Mouse (Mus musculus): ENCODE results near the gene Olfr331. TPM values are rescaled to one million over a fixed set of nuclear protein-coding genes. Genes with fewer than 3 reads are reported as not detected.
"Not testable (repeated sequence)": the region's sequence is repeated elsewhere in the genome, so short reads cannot be mapped to it uniquely, and the experiment has no call there.

The Olfr331 gene
- polyA plus RNA-seq (2015; fragmentation: Nextera tagmentation; extraction: Ambion mirVana) = not detected in 2 replicates

DNA sequence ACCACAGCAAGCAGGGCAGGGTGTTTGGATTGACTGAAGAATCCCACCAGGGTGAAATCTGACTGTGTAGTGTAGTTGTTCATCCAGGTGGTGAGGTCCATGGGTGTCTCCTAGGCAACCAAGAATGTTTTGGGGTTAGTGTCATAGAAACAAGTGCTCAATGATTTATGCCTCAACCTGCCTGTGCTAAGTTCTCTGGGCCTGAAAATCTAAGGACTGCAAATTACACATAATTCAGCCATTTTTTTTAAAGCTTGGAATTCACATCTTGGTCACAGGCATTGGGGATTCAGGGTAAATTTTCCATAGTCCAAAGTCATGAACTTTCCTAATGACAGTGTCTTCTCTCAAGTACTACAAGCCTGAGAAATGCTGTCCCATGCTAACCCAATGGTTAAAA is at the start of gene Olfr331:
Gene Olfr331 (minus strand): TSS at position 101 of the 400 bp plus-strand sequence.
- not testable (repeated sequence) for H3K9ac ChIP-seq; H3K27ac ChIP-seq; H3K9me3 ChIP-seq; H3K4me1 ChIP-seq; H3K27me3 ChIP-seq; H3K36me3 ChIP-seq; ATAC-seq (ENCODE audit: insufficient number of reproducible peaks, insufficient read depth, low FRiP score, low TSS enrichment, low read depth); H3K4me3 ChIP-seq; H3K4me2 ChIP-seq

DNA sequence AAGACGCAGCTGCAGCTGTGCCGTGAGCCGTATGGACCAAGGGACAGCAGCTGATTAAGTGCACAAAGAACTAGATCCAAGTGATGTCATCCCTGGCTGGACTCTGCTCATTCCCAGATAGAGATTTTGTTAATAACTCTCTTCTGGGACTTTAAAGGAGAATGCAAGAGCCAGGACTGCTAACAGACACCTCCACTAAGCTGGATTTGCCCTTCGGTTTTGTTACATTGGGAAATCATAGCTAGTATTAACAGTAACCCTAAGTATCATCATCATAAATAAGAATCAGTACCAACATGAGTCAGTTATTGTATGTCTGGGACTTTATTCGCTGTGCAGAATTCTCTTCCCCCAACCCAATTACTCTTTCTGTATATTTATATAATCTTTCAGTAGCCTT is 44.0 kb upstream of the Olfr331 start, which contains the start of gene Olfr329-ps:
Gene Olfr329-ps (minus strand): TSS at position 101 of the 400 bp plus-strand sequence.
- WGBS = 83% methylated on average over 5 of the region's 5 CpGs
- Histone ChIP-seq H3K27ac (no peak within 1 kb of the TSS), H3K4me2 (no peak within 1 kb of the TSS), H3K4me3 (no peak within 1 kb of the TSS), H3K9ac (no peak within 1 kb of the TSS), H3K36me3 (no peaks in the 10 kb centered on the region), H3K27me3 (no peaks in the 10 kb centered on the region), H3K4me1 (no peaks in the 10 kb centered on the region), H3K9me3 (no peaks in the 10 kb centered on the region)
- no peak for ATAC-seq (ENCODE audit: insufficient number of reproducible peaks, insufficient read depth, low FRiP score, low TSS enrichment, low read depth)

- not testable (repeated sequence) for H3K9ac ChIP-seq; H3K4me1 ChIP-seq; H3K27me3 ChIP-seq; H3K4me2 ChIP-seq; H3K36me3 ChIP-seq; H3K9me3 ChIP-seq; H3K4me3 ChIP-seq; ATAC-seq (ENCODE audit: insufficient number of reproducible peaks, insufficient read depth, low FRiP score, low TSS enrichment, low read depth); H3K27ac ChIP-seq
Observed at GRCm38 (mm10) chr11:58534736-58535135, 32.4 kb upstream of the Olfr331 start, which contains the start of gene Olfr330. Olfr330 (minus strand) TSS chr11:58534836.

- not testable (repeated sequence) for H3K27me3 ChIP-seq; H3K9ac ChIP-seq; H3K27ac ChIP-seq; H3K36me3 ChIP-seq; H3K9me3 ChIP-seq; H3K4me2 ChIP-seq; H3K4me3 ChIP-seq; ATAC-seq (ENCODE audit: insufficient number of reproducible peaks, insufficient read depth, low FRiP score, low TSS enrichment, low read depth); H3K4me1 ChIP-seq
- WGBS = 92% methylated on average over 8 of the region's 9 CpGs
Observed at GRCm38 (mm10) chr11:58519756-58520155, 17.4 kb upstream of the Olfr331 start.

DNA sequence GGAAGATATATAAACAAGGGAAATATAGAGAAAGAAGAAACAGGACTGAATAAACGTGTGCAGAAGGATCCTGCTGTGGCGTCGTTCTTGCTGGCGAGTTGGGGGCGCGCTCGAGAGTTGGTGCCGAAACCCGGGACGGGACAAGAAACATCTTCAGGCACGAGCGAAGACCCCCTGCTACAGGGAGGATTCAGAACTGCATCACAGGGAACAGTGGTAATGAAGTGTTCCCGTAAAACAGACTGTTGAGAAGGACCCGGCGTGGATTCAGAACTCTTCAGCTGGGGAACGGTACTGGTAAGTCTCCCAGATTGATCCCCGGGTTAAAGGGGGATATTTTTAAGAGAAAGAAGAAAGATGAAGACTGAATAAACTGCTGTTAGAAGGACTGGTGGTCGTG is 16.5 kb upstream of the Olfr331 start:
- H3K9ac ChIP-seq; H3K4me2 ChIP-seq; H3K9me3 ChIP-seq; H3K27me3 ChIP-seq; ATAC-seq (ENCODE audit: insufficient number of reproducible peaks, insufficient read depth, low FRiP score, low TSS enrichment, low read depth); H3K36me3 ChIP-seq; H3K4me1 ChIP-seq; H3K27ac ChIP-seq; H3K4me3 ChIP-seq: not testable (repeated sequence)
- WGBS = 94% methylated on average over 18 of the region's 18 CpGs

DNA sequence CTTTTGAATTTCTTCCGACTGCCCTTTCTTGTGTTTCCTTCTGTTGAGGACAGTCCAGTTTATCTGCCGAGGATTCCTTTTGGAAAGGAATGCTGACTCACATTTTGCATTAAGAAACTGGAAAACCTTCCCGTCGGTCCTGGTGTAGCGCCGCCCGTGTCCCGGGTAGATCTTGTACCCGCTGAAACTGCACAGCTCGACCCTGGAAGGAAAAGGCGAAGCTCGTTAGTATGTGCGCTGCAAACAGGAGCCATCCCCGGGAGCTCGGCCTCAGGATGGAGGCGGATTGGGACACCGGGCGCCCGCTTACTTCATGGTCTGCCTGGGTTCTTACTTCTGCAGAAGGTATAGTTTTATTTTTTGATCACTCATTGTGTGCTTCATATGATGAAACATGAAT is 6.7 kb upstream of the Olfr331 start:
- not testable (repeated sequence) for H3K4me1 ChIP-seq; H3K4me2 ChIP-seq; H3K9me3 ChIP-seq; H3K36me3 ChIP-seq; H3K27me3 ChIP-seq; H3K27ac ChIP-seq; H3K4me3 ChIP-seq; ATAC-seq (ENCODE audit: insufficient number of reproducible peaks, insufficient read depth, low FRiP score, low TSS enrichment, low read depth); H3K9ac ChIP-seq
- WGBS = 87% methylated on average over 19 of the region's 19 CpGs

DNA sequence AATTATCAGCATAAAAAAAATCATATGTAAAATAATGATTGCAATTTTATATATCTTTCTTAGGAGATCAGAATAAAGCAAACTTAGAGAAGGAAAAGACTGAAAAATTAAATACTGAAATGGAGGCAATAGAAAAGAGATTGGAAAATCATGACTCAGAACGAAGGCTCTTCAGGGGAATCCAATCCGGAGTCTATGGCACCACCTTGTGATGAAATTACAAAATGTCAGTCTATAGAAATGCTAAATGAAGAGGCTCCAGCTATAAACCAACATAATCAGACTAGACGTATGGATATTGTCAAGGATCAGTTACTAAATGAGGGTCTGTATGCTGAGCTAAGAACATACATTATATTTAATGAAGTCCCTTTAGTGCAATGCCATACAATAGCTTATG is 3.1 kb downstream of the Olfr331 start:
- H3K4me1 ChIP-seq = no peaks in the 10 kb centered on the region
- 50% methylated on average over 3 of the region's 3 CpGs for WGBS
- H3K27ac ChIP-seq = no peak overlapping the region
- no peaks in the 10 kb centered on the region for H3K9me3 ChIP-seq
- no peaks in the 10 kb centered on the region for H3K36me3 ChIP-seq
- no peaks in the 10 kb centered on the region for H3K27me3 ChIP-seq
- H3K4me2 ChIP-seq = no peak overlapping the region
- no peak for ATAC-seq (ENCODE audit: insufficient number of reproducible peaks, insufficient read depth, low FRiP score, low TSS enrichment, low read depth)
- H3K9ac ChIP-seq = no peak overlapping the region
- no peak overlapping the region for H3K4me3 ChIP-seq

DNA sequence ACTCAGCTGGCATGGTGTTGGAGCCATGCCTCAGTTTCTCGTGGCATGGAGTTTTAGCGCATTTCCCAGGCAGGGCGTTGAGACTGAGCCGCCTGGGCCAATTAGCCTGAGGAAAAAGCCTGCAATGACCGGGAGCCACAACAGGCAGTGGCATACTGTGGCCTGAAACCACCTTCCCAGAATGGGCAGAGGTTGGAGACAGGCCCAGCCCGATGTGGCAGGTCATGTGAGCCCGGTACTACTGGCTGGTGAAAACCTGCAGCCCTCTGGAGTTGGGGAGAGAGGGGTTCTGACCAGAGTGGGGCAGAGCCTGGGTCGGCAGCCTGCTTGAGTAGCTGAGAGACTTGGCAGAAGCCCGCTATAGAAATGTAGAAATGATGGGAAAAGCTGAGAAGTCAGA is 3.6 kb downstream of the Olfr331 start:
- 82% methylated on average over 9 of the region's 9 CpGs for WGBS
- H3K27me3 ChIP-seq = no peaks in the 10 kb centered on the region
- H3K4me1 ChIP-seq = no peaks in the 10 kb centered on the region
- no peaks in the 10 kb centered on the region for H3K9me3 ChIP-seq
- no peak overlapping the region for H3K4me3 ChIP-seq
- no peak for ATAC-seq (ENCODE audit: insufficient number of reproducible peaks, insufficient read depth, low FRiP score, low TSS enrichment, low read depth)
- no peak overlapping the region for H3K27ac ChIP-seq
- no peak overlapping the region for H3K9ac ChIP-seq
- H3K4me2 ChIP-seq = no peak overlapping the region
- H3K36me3 ChIP-seq = no peaks in the 10 kb centered on the region

DNA sequence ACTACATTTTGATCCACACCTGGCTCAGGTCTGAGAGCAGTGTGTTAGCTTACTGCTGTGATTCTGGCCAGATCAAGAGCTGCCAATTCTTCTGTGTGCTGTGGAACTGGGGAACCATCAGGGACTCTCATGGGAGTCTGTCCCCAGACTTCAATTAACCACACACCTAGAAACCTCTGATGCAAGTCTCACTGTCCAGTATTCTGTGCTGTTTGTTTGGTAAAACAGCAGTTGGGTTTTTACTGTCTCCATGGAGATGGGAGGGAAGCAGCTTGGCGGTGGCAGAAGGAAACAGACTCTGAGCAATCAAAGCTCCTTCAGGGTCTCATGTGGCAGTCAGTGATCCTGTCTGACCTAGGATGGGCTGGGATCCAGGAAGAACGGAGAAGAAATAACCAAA is 9.9 kb downstream of the Olfr331 start, which contains the start of gene Olfr332:
Gene Olfr332 (minus strand): TSS at position 101 of the 400 bp plus-strand sequence.
- H3K27me3 ChIP-seq = no peaks in the 10 kb centered on the region
- H3K27ac ChIP-seq = no peak within 1 kb of the TSS
- H3K36me3 ChIP-seq = no peaks in the 10 kb centered on the region
- WGBS = 93% methylated on average over 2 of the region's 2 CpGs
- no peaks in the 10 kb centered on the region for H3K4me1 ChIP-seq
- no peak within 1 kb of the TSS for H3K9ac ChIP-seq
- H3K4me3 ChIP-seq = no peak within 1 kb of the TSS
- H3K4me2 ChIP-seq = no peak within 1 kb of the TSS
- H3K9me3 ChIP-seq = no peaks in the 10 kb centered on the region
- no peak for ATAC-seq (ENCODE audit: insufficient number of reproducible peaks, insufficient read depth, low FRiP score, low TSS enrichment, low read depth)

DNA sequence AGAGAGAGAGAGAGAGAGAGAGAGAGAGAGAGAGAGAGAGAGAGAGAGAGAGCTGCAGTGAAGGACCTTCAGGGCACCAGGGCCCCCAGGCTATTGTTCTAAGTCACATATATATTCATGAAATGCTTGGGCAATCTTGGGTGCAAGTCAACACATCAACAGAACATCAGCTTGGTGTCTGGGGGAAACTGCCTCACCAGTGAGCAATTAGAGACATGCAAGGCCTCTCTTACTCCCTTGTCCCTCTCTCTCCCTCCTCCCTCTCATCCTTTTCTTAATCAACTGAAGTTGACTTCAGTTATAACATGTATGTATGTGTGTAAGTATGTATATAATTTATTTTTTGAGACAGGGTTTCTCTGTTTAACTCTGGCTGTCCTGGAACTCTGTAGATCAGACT is 40.2 kb downstream of the Olfr331 start, which contains the start of gene Olfr30:
Gene Olfr30 (minus strand): TSS at position 101 of the 400 bp plus-strand sequence.
- ATAC-seq (ENCODE audit: insufficient number of reproducible peaks, insufficient read depth, low FRiP score, low TSS enrichment, low read depth) = no peak
- Histone ChIP-seq H3K4me2 (no peak within 1 kb of the TSS), H3K36me3 (no peaks in the 10 kb centered on the region), H3K27me3 (no peaks in the 10 kb centered on the region), H3K4me1 (no peaks in the 10 kb centered on the region), H3K4me3 (no peak within 1 kb of the TSS), H3K9ac (no peak within 1 kb of the TSS), H3K27ac (no peak within 1 kb of the TSS), H3K9me3 (no peaks in the 10 kb centered on the region)

DNA sequence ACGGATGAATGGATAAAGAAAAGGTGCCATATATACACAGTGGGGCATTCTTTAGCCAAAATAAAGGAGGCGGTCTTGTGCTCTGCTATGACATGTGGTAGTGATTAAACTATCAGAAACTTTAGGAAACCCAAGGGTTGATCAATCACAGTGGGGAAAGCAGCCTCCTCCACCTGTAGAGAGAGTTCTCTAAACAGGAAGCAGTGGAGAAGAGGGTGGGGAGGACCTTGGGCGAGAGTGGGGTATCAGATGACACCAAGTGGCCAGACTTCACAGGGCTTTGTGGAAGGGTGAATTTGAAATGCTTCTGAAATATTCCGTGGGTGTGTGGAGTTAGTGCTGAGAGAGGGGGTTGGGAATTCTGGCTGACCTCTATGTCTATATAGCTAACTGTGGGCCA is 48.8 kb downstream of the Olfr331 start:
- no peaks in the 10 kb centered on the region for H3K27me3 ChIP-seq
- H3K4me2 ChIP-seq = no peak overlapping the region
- peaks cover 5% of the 10 kb centered on the region; the same call in 1 of the 2 replicates for H3K9me3 ChIP-seq
- peaks cover 6% of the 10 kb centered on the region; the same call in 1 of the 2 replicates for H3K4me1 ChIP-seq
- no peaks in the 10 kb centered on the region for H3K36me3 ChIP-seq
- WGBS = 12% methylated on average over 4 of the region's 4 CpGs
- no peak overlapping the region for H3K27ac ChIP-seq
- no peak for ATAC-seq (ENCODE audit: insufficient number of reproducible peaks, insufficient read depth, low FRiP score, low TSS enrichment, low read depth)
- no peak overlapping the region for H3K4me3 ChIP-seq
- H3K9ac ChIP-seq = no peak overlapping the region

DNA sequence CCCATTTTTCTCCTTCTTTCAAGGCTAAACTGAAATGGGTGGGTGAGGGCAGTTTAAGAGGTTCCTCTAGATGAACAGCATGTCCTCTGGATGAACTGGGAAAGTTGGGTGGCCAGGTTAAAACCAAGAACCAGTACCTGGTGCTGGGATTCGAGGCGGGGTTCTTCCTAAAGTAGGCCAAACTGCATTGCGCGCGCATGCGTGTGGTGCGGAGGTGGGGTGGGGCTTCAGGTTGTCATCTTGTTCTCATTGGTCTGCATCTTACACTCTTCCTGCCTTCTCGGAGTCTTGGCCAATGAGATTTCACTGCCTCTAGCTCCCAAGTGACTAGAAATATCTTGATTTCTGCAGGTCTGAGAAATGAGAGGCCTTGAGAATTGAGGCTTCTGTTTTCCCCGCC is 49.6 kb downstream of the Olfr331 start, which contains the start of gene Lypd9:
Gene Lypd9 (minus strand): TSS at position 165 of the 400 bp plus-strand sequence.
- Histone ChIP-seq H3K4me1 (peaks cover 6% of the 10 kb centered on the region; the same call in 1 of the 2 replicates), H3K27ac (no peak within 1 kb of the TSS)

More for the DNA sequence above, 49.6 kb downstream of the Olfr331 start, which contains the start of gene Lypd9:
- Histone ChIP-seq H3K9me3 (peaks cover 5% of the 10 kb centered on the region; the same call in 1 of the 2 replicates), H3K27me3 (no peaks in the 10 kb centered on the region), H3K9ac (no peak within 1 kb of the TSS), H3K4me3 (no peak within 1 kb of the TSS), H3K36me3 (no peaks in the 10 kb centered on the region), H3K4me2 (no peak within 1 kb of the TSS)
- WGBS = 94% methylated on average over 9 of the region's 9 CpGs
- ATAC-seq (ENCODE audit: insufficient number of reproducible peaks, insufficient read depth, low FRiP score, low TSS enrichment, low read depth) = no peak

Measured in embryonic facial prominence, embryonic 13.5 days (tissue).